Mouse (Mus musculus): ENCODE measurements around the gene Txn1. TPM values are rescaled to one million over a fixed set of nuclear protein-coding genes. Genes with fewer than 3 reads are reported as not detected.

Gene Txn1
- total and polyA plus RNA-seq, 3 experiments, result 366 to 395 TPM; not detected in 1

- peak; percentile 98 for TF ChIP-seq POLR2AphosphoS2 (IDR thresholded peaks at IDR 0.05; ENCODE audit: low read length)
- TF ChIP-seq TAL1 (IDR thresholded peaks at IDR 0.05; ENCODE audit: low read length), result no peak
Measured at GRCm38 (mm10) chr4:57956029-57956960, at the start of gene Txn1 (continued).

GRCm38 (mm10) chr4:58003501-58003900 is 47.3 kb upstream of the Txn1 start:
- Histone ChIP-seq H3K9me3 (replicated peaks; ENCODE audit: insufficient read depth, low read length) (no peaks in the 10 kb centered on the region), H3K27ac (ENCODE audit: control insufficient read depth, low read depth, low read length) (no peak overlapping the region), H3K36me3 (ENCODE audit: control insufficient read depth in 1 of 2, insufficient read depth in 2 of 2, low read length in 2 of 2) (no peaks in the 10 kb centered on the region), H3K4me1 (ENCODE audit: control insufficient read depth in 1 of 2, insufficient read depth in 2 of 2, low read length in 2 of 2) (no peaks in the 10 kb centered on the region), H3K9ac (ENCODE audit: control insufficient read depth, low read depth, low read length, poor library complexity, severe bottlenecking) (no peak overlapping the region), H3K27me3 (ENCODE audit: control insufficient read depth in 1 of 2, insufficient read depth in 2 of 2, low read length in 2 of 2) (no peaks in the 10 kb centered on the region; a peak in 2 of 4 replicates), H3K4me3 (ENCODE audit: control insufficient read depth in 1 of 2, insufficient read depth in 1 of 2, low read depth in 2 of 2, low read length in 2 of 2) (no peak overlapping the region), H3K79me2 (ENCODE audit: control insufficient read depth, insufficient read depth, low read length, poor library complexity) (no peaks in the 10 kb centered on the region)
- no peak for DNase-seq (ENCODE audit: low read depth, low spot score)
- no peak for TF ChIP-seq CTCF (IDR thresholded peaks at IDR 0.05 in 2 of 3, conservative IDR thresholded peaks at IDR 0.05 in 1 of 3; ENCODE audit: control insufficient read depth in 1 of 3, insufficient read depth in 1 of 3, low read depth in 2 of 3, low read length in 3 of 3, poor library complexity in 1 of 3, severe bottlenecking in 1 of 3)
- TF ChIP-seq MYB (IDR thresholded peaks at IDR 0.05; ENCODE audit: low read depth, low read length), result no peak
- no peak for TF ChIP-seq POLR2A (IDR thresholded peaks at IDR 0.05; ENCODE audit: control insufficient read depth in 1 of 2, insufficient read depth in 1 of 2, low read depth in 1 of 2, low read length in 2 of 2, poor library complexity in 1 of 2)
- TF ChIP-seq NRF1 (IDR thresholded peaks at IDR 0.05; ENCODE audit: insufficient read depth, low read depth, low read length, poor library complexity, severe bottlenecking), result no peak
- TF ChIP-seq EP300 (IDR thresholded peaks at IDR 0.05; ENCODE audit: low read depth in 1 of 2, low read length in 2 of 2), result no peak
- no peak for TF ChIP-seq MEF2A (IDR thresholded peaks at IDR 0.05; ENCODE audit: extremely low read depth, insufficient replicate concordance, low read depth, low read length, poor library complexity, severe bottlenecking)
- TF ChIP-seq TBP (IDR thresholded peaks at IDR 0.05; ENCODE audit: low read depth, low read length), result no peak
- TF ChIP-seq MAX (IDR thresholded peaks at IDR 0.05; ENCODE audit: low read length), result no peak
- no peak for TF ChIP-seq ZNF384 (IDR thresholded peaks at IDR 0.05; ENCODE audit: low read depth, low read length)
- no peak for TF ChIP-seq ZKSCAN1 (IDR thresholded peaks at IDR 0.05; ENCODE audit: low read depth, low read length)
- no peak for TF ChIP-seq BHLHE40 (IDR thresholded peaks at IDR 0.05; ENCODE audit: borderline replicate concordance, low read depth, low read length)
- no peak for TF ChIP-seq SIN3A (IDR thresholded peaks at IDR 0.05; ENCODE audit: low read length)

- H3K36me3 ChIP-seq (ENCODE audit: control insufficient read depth in 1 of 2, insufficient read depth in 2 of 2, low read length in 2 of 2), result no peaks in the 10 kb centered on the region
- DNase-seq (ENCODE audit: low read depth, low spot score), result no peak
- no peaks in the 10 kb centered on the region for H3K4me1 ChIP-seq (ENCODE audit: control insufficient read depth in 1 of 2, insufficient read depth in 2 of 2, low read length in 2 of 2)
- no peak overlapping the region for H3K4me3 ChIP-seq (ENCODE audit: control insufficient read depth in 1 of 2, insufficient read depth in 1 of 2, low read depth in 2 of 2, low read length in 2 of 2)
- TF ChIP-seq NRF1 (IDR thresholded peaks at IDR 0.05; ENCODE audit: insufficient read depth, low read depth, low read length, poor library complexity, severe bottlenecking) (no peak), TBP (IDR thresholded peaks at IDR 0.05; ENCODE audit: low read depth, low read length) (no peak), ZKSCAN1 (IDR thresholded peaks at IDR 0.05; ENCODE audit: low read depth, low read length) (no peak), EP300 (IDR thresholded peaks at IDR 0.05; ENCODE audit: low read depth in 1 of 2, low read length in 2 of 2) (no peak), POLR2AphosphoS5 (IDR thresholded peaks at IDR 0.05; ENCODE audit: borderline replicate concordance, low read depth, low read length) (no peak), CHD1 (IDR thresholded peaks at IDR 0.05; ENCODE audit: low read depth, low read length) (no peak), E2F4 (IDR thresholded peaks at IDR 0.05; ENCODE audit: borderline replicate concordance, low read depth, low read length) (no peak), USF1 (IDR thresholded peaks at IDR 0.05; ENCODE audit: low read depth, low read length) (no peak), UBTF (IDR thresholded peaks at IDR 0.05; ENCODE audit: borderline replicate concordance, insufficient read depth, low read depth, low read length) (no peak), CTCF (IDR thresholded peaks at IDR 0.05 in 2 of 3, conservative IDR thresholded peaks at IDR 0.05 in 1 of 3; ENCODE audit: control insufficient read depth in 1 of 3, insufficient read depth in 1 of 3, low read depth in 2 of 3, low read length in 3 of 3, poor library complexity in 1 of 3, severe bottlenecking in 1 of 3) (no peak), ETS1 (IDR thresholded peaks at IDR 0.05; ENCODE audit: low read depth, low read length) (no peak), JUND (IDR thresholded peaks at IDR 0.05; ENCODE audit: low read depth, low read length) (no peak)
- no peaks in the 10 kb centered on the region for H3K27me3 ChIP-seq (ENCODE audit: control insufficient read depth in 1 of 2, insufficient read depth in 2 of 2, low read length in 2 of 2)
- H3K79me2 ChIP-seq (ENCODE audit: control insufficient read depth, insufficient read depth, low read length, poor library complexity), result no peaks in the 10 kb centered on the region
- H3K9ac ChIP-seq (ENCODE audit: control insufficient read depth, low read depth, low read length, poor library complexity, severe bottlenecking), result no peak overlapping the region
- H3K9me3 ChIP-seq (replicated peaks; ENCODE audit: insufficient read depth, low read length), result no peaks in the 10 kb centered on the region
- no peak overlapping the region for H3K27ac ChIP-seq (ENCODE audit: control insufficient read depth, low read depth, low read length)
Measured at GRCm38 (mm10) chr4:57991425-57991824, 35.2 kb upstream of the Txn1 start.

Measured in MEL (cell line).